Mouse (Mus musculus) gastrocnemius, adult 8-10 months (tissue): ENCODE data around the gene D430042O09Rik. TPM values are rescaled to one million over a fixed set of nuclear protein-coding genes. Genes with fewer than 3 reads are reported as not detected.

Experiments used
- DNase-seq, 2 experiments: peaks; one replicate each; pipeline ENCODE4 v3.0.0; 2022; ENCODE audit warnings: low spot score in 2 of 2
- total RNA-seq, 4 experiments: library from RNA; stranded (reverse); gene quantifications; 2 replicates each; pipeline ENCODE4 v1.2.4; 2022

Gene D430042O09Rik
- total RNA-seq, 4 experiments from 2014 or later, result 6.0 to 8.7 (median 7.7) TPM

DNA sequence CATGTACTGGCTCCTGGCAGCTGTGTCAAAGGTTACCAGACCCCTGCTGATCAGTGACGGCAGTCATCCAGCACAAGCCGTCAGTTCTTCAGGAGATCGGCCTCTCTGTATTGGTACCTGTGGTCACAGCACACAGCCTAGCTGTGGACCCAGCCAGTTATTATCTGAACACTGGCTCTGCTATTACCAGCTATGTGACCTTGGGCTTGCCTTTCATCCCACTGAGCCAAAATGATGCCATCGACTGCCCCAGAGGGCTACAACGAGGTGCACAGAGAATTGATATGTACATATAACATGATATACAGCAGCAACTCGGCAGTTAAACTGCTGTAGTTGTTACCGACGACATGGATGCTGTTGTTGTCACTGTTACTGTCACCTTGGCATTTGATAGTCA lies 82.4 kb downstream of the D430042O09Rik start:
- no peak for DNase-seq

DNA sequence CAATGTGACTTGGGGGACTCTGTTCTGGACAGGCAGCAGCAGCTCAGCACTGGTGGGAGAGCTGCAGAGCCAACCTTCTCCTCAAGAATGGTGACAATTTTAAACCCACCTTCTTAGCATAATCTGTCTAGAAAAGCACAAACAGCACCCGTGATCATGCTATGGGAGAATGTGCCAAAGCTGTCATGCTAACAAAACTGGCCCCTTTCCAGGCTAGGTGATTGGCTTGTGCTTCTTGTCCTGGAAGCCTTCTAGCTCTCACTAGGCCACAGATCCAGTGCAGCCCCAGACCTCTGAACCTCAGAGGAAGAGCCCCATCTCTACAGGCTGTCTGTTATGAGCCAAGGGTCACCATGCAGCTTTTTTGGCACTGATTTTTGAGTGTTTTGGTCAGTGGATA lies 98.9 kb downstream of the D430042O09Rik start:
- DNase-seq, result no peak

DNA sequence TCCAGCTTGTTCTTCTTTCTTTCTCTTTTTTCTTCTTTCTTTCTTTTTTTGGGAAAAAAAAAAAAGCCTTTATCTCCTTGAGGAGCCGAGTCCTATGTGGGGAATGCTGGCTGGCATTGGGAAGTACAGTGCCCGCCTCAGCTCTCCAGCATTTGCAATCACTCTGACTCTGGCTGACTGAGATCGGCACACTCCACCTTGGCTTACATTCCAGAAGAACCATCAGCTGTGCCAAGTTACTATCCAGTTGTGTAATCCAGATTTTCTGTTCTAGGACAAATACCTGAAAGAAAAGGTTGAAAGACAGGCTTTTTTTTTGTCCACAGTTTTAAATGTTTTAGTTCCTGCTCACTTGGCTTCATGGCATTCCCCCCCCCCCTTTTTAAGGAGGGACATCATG lies 100.5 kb downstream of the D430042O09Rik start:
- DNase-seq, result no peak

DNA sequence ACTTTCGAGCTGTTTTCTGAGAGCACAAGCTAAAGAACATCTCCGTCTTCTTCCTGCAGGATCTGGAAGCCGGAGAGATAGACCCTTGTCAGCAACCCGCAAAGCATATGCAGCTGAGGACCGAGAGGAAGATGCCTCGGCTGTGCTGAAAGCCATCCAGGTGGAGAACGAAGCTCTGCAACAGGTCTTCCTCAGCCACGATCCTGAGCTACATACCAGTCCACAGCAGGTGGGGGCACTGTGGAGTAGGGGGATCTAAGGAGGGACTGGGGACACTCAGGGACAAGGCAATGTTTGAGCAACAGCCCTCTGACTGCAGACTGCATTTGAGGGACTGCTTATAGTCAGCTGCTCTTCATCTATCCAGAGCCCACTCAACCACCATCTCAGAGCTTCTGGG lies 105.0 kb downstream of the D430042O09Rik start:
- no peak for DNase-seq

DNA sequence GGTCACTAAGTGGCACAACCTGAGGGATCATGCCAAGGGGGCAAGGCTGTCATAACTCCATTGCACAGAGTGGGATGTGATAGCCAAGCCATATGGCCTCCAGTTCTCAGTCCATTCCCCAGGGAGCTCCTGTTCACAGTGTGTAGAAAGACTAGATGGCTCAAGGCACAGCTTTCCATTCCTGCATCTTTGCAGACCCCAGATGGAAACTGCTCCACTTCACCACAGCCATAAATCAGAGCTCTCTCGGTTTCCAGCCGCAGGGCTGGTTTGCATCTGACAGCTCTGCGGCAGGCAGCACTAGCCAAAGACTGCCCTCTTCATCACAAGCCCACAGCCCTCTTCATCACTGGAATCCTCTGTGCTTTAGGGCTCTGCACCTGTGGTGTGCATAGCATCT lies 108.0 kb downstream of the D430042O09Rik start:
- no peak for DNase-seq

DNA sequence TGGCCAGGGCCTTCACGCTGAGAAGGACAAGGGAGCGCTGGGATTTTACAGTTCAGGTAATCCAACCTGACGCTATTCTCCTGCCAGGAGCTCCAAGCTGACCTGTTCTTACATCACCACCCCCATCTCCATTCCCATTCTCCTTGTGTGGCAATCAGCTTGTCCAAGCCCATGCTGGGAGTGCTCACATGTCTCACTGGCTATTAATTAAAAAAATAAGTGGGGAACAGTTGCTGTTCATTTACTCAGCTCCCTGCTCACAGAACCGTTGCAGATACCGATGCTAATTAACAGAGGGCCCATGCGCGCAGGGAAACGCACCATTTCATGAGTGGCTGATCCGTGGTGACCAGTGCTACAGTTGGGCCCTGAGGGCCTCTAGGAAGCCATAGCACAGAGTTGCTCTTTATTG lies 110.6 kb downstream of the D430042O09Rik start:
- no peak for DNase-seq

DNA sequence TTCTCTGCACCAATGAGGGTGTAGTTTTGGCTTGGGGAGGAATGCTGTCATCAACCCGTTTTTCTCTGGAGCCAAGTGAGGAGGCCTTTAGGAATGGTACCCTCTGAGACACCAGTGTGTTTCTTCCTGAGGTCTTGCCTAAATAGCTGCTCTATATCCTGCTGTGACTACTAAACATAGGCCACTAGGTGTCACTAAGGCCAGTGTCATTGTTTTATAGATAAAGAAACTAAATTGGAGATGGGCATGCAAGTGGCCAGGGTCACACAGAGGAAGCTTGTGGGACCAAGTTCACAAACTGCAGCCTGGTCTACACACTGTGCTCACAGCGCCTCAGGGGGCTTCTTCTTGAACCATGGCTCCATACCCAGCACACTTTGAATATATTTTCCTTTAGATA lies 112.5 kb downstream of the D430042O09Rik start:
- DNase-seq, result no peak

DNA sequence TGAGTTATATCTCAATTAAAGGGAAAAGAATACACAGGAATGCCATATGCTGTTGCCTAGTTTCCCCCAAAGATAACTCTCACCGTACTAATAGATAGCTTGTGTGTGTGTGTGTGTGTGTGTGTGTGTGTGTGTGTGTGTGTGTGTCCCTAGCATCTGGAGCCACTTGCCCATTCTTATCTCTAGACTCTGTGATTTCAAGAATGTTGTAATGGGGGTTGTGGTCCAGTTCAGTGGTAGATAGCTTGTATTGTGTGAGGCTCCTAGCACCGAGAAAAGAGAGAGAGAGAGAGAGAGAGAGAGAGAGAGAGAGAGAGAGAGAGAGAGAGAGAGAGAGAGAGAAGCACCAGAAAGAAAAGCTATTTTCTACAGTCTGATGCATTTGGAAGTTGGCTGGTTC lies 118.7 kb downstream of the D430042O09Rik start:
- no peak for DNase-seq

DNA sequence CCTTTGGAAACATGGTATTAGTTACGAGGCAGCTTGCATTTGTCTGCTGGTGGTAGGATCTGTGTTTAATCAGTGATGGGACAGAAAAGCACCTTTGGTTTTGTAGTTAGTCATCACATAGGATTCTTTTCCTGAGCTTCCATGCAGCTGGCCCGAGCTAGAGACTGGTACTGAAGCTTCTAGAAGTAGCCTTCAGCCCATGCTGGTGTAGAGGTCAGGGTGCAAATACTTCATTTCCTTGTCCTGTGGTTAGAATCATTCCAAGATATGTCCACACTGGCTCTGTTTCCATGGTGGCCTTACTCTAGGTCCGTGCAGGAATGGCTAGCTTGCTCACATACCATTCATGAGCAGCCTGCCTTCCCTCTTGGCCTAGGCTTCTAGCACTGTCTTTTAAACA lies 119.2 kb downstream of the D430042O09Rik start:
- DNase-seq, result no peak

DNA sequence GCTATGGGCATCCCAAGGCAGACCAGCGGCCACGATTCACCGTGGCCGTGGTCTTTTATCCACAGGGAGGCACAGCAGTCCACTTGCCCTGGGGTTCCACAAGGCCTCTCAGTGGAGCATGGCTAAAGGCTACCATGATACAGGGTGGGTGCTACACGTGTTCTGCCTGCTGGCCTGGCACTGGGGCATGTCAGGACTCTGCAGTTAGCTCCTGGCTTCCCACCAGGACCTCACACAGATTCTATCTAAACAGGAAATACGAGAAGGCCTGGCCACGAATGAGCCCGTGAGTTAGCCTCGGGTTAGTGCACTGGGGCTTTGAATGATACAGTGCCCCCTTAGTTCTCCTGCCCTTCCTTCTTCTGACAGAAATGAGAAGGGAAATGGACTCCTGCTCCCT lies 119.7 kb downstream of the D430042O09Rik start:
- no peak for DNase-seq

DNA sequence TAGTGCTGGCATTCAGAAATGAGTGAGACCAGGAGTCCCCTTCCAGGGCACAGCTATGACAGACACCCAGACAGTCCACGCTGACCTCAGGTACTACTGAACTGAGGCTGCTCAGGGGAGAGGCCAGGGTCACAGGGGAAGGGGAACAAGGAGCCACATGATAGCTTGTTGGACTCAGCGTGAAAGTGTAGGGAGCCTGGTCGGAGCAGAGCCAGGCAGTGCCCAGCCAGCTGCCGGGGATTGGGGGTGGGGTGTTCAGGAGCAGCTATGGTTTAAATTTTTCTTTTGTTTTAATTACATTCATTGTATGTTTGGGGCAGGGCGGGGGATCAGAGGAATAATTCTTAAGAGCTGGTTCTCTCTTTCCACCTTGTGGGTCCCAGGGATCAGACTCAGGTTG lies 120.9 kb downstream of the D430042O09Rik start:
- no peak for DNase-seq

DNA sequence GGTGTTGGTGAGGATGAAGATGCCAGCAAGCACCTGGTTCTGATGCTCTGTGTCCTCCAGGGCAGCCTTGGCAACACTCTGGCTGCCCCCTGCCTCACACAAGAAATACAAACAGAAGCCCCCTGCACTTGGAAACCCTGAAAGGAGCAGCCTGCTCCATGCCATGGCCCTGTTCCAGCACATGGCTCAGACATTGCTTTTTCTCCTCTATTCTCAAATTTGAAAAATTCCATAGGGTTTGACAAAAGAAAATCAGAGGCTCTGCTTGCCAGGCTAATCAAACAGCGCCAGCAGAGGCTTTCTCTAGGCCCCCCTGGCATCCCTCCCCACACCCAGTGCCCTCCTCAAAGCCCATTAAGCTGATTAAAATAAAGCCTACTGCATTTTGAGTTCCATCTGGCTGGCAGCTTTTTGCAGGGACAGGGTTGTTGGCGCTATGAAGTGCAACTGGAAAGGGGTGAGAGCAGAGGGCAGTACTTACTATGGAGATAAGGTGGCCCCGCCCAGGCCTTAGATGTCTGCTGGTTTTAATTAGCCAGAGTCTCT lies 121.5 kb downstream of the D430042O09Rik start:
- DNase-seq, result no peak

DNA sequence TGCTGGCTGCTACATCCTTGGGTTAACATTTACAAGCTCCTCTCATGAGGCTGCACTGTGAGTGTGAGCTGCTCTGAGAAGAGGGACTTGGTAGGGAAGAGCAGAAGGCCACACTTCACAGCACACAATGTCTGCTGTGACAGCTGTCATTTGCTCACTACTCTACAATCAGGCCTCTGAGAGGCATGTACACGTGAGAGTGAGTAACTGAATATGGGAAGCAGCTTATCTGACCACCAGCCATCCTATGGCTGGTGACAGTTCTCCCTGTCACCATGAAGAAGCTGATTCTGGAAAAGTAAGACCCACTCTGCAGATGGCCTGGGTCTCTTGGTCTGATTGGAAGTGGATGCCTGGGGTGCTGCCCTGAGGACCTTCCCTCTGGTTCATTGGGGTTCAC lies 125.1 kb downstream of the D430042O09Rik start:
- DNase-seq, result no peak

DNA sequence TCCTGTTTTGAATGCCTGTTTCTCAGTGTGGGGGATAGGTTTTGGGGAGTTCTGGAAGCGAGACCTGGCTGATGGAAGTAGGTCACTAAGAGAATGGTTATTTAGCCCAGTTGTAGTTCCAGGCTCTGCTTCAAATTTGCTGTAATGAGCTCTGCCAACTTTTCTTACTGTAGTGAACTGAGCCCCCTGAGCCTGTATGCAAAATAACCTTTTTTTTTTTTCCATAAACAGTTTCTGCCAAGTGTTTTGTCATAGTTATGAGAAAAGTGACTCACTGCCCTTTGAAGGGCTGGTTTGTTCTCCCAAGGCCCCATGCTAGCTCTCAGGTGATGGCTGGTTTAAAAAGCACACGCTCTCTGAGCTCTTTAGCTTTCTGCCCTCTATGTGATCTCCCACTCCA lies 125.8 kb downstream of the D430042O09Rik start:
- no peak for DNase-seq

DNA sequence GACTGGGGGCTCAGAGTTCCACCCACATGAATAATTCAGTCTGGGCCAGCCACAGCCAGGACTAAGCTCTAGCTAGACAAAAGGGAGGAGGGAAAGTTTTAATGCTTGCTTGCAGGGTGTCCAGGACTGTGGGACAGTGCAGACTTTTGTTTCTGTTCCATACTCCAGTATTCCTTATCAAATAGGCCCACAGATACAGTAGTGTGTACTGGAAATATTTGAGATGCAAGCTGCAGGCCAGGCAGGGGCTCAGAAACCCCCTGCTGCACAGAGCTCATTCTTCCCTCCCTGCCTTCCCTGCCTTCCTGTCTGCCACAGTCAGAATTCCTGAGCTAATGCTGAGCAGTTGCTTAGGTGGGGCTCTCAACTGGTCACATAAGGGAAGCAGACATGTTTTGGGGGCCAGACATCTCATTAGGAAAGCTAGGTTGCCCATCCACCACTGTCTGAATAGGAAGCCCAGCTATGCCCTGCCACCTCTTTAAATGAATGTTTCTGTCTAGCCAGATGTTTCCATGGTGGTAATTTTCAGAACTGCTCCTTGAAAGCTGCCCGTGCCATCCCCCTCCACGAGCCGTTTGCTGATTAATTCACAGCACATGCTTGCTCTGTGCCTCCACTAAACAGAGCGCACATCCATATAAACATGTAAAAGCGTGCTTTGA lies 130.5 kb downstream of the D430042O09Rik start:
- DNase-seq, result no peak

DNA sequence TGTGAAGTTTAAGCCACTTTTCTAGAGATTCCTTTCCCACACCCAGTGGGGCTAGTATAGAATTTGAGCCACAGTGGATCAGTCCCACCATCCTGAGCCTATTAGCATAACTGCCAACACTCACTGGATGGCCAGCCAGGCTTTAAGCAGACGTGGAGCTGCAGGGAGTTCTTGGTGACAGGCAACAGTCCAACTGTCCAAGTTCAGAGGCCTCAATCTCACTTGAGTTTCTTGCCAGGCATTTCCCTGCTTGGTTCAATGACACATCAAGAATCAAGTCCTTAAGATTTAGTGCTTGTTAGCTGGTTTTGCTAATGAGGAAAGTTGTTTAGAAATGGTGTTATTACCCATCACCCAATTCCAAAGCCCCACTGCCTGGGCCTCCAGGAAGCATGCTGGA lies 137.9 kb downstream of the D430042O09Rik start:
- no peak for DNase-seq

DNA sequence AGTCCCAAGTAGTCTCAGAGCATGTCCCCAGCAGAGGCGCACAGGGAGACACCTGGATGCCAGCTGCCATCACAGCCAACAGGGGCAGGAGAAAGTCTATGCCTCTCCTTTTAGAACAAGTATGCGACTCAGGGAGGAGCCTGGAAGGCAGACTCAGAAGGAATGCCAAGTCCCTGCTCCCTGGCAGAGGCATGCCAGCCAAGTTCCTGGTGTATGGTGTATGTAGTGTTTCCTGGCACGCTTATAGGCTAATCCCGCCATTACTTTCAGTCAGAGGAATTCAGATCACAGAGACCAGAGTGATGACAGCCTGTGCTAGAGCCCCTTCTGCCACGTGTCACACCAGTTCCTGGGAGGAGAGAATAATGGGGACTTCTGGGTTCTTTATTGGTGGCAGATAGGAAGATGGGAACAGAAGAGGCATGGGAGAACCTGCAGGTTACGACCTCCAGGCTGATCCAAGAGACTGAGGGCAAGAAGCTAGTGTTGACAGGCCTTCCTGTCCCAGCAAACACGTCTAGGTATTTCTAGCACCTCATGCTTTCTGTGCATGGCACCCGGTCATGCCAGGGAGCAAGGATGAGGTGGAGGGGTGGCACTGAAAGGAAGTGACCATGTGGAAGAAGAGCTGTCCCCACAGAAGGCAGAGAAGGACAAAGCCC lies 139.3 kb downstream of the D430042O09Rik start:
- peak; percentile 17 to 44 for DNase-seq

DNA sequence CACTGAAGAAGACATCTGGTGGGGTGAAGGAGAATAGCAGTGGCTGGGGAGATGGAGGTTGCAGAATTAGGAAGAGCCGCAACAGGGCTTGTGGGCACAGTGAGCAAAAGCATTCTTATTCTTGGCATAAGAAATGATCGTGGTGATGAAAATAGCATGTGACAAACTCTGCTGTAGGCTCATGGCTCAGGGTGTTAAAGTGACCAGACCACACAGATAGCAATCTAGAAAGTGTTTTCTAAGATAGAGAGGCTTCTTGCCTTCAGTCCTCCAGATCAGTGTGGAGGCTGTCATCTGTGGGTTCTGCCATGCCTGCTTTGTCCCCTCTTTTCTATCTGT lies 139.8 kb downstream of the D430042O09Rik start:
- no peak for DNase-seq

DNA sequence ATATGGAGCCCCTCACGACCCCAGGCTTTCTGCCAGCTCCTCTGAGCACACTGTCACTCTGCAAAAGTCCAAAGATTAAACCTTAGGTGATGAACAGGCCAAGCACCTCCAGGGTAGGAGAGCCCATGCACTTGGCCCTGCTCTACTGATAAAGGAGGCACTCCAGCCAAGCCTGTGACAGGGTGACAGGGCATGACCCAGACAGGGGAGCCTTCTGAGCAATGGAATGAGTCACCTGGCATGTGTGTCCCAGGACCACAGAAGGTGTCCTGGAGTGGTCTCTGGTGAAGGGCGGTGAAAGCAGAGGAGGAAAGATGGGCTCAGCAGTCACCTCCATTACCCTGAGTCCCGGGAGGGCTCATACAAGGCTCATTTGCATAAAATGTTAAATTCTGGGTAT lies 151.9 kb downstream of the D430042O09Rik start:
- DNase-seq, result no peak

DNA sequence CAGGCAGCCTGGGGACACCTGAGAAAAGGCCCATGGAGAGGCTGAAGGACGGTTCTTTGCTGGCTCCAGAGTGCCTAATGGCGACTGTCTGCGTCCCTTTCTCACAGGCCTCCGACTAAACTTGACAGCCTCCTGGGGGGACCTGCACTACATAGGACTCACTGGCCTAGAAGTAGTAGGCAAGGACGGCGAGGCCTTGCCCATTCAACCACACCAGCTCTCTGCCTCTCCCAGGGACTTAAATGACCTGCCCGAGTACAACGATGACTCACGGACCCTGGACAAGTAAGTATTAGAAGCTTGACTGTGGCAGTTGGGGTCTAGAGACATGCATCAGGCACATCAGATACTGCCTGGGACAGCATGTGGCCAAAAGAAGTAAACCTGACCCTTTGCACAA lies 152.7 kb downstream of the D430042O09Rik start:
- DNase-seq, result no peak

DNA sequence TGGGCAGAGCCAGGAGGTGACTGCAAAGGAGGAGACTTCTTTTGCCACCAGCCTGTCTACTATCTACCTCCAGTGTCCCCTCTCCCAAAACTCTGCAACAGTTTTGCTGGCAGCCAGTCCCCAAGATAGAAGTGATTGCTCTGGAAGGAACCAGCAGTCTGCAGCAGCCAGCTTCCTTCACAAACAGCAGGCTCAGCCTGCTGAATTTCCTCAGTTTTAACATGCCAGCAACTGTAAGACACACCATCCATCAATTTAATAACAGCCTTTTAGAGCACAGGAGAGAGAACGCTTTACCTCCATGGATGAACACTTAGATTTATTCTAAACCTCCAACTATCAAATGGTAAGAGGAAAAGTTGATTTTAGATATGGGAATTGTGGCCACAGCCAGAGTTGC lies 156.3 kb downstream of the D430042O09Rik start:
- no peak for DNase-seq

DNA sequence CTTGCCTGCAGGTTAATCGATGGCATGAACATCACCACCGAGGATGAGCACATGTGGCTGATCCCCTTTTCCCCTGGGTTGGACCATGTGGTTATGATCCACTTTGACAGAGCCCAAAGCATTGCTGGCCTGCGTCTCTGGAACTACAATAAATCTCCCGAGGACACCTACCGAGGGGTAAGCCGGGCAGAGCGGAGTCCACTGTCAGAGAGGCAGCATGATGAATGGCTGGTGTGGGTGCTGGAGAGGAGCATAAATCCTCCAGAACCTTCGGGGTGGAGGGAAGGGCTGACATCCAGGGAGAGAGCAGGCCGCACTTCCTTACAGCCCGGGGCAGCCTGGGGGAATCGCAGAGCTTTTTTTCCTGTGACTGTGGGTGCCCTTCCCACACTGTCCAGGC lies 157.5 kb downstream of the D430042O09Rik start:
- DNase-seq, result no peak

DNA sequence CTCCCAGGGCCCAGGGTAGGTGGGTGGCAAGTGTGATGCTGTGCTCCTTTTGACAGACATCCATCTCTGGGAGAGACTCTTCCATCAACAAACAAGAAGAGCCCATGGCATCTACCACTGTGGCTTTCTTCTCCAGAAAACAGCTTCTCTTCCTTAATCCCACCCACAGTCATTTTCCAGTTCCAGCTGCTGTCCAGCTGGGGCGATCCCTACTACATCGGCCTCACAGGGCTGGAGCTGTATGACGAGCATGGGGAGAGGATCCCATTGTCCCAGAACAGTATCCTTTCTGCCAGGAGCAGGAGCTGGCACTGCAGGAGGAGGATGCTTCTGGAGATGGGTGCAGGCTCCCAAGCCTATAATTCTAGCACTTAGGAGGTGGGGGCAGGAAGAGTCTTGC lies 160.9 kb downstream of the D430042O09Rik start:
- DNase-seq, result no peak
